Mouse (Mus musculus) MEL (cell line): ENCODE data around the gene Tsnaxip1.

Experiments used
- CTCF ChIP-seq, 3 experiments: IDR thresholded peaks in 2 of 3; conservative IDR thresholded peaks in 1 of 3; 2 replicates each; pipeline ENCODE4 v1.5.1; 2011 to 2012; ENCODE audit warnings: low read length in 3 of 3, low read depth in 2 of 3, mild to moderate bottlenecking in 2 of 3, improper control_type of control experiment in 1 of 3, inconsistent platforms in 1 of 3, mixed read lengths in 1 of 3, moderate library complexity in 1 of 3; ENCODE audit not compliant: control insufficient read depth in 1 of 3, insufficient read depth in 1 of 3, poor library complexity in 1 of 3, severe bottlenecking in 1 of 3
- ZNF384 ChIP-seq: IDR thresholded peaks from 2 replicates; pipeline ENCODE4 v1.6.1; 2012; ENCODE audit warnings: low read depth, mild to moderate bottlenecking, inconsistent platforms, low read length, improper control_type of control experiment

DNA sequence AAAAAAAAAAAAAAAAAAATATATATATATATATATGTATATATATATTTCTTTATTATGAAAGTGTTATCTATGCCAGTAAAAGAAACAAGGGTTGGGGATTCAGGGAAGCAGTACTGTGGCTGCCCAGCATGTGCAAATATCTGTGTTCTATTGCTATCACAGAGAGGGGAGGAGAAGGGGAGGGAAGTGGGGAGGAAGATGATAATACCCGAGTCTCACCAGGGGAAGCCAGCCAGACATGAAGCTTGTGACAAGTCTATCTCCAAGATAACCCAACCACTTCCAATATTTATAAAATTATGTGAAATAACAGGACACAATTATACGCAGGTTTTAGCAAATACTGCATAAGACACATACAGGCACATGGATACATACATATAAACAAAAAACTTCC lies 49.7 kb upstream of the Tsnaxip1 start:
- no peak for TF ChIP-seq CTCF (IDR thresholded peaks at IDR 0.05 in 2 of 3, conservative IDR thresholded peaks at IDR 0.05 in 1 of 3; ENCODE audit: control insufficient read depth in 1 of 3, insufficient read depth in 1 of 3, low read depth in 2 of 3, low read length in 3 of 3, poor library complexity in 1 of 3, severe bottlenecking in 1 of 3)
- no peak; the same call in 1 of the 2 replicates for TF ChIP-seq ZNF384
